Mouse (Mus musculus) CH12.LX (cell line): ENCODE results near the gene Gmppa. TPM values are rescaled to one million over a fixed set of nuclear protein-coding genes. Genes with fewer than 3 reads are reported as not detected.

Source experiments
- DNase-seq: peaks from one replicate; pipeline ENCODE4 v3.0.0-alpha.2; 2013; ENCODE audit errors: extremely low read depth
- H3K27ac ChIP-seq: 2 replicates; pipeline ENCODE4 v1.5.1; 2012; ENCODE audit warnings: low read depth, mild to moderate bottlenecking, control low read depth, moderate library complexity; ENCODE audit not compliant: insufficient read depth
- H3K27me3 ChIP-seq: replicated peaks from 2 replicates; pipeline ENCODE3; 2012; ENCODE audit warnings: inconsistent platforms
- H3K36me3 ChIP-seq, 2 experiments: replicated peaks in 1 of 2; 2 replicates each; pipeline versions ENCODE3 to v1.6.1; 2012; ENCODE audit warnings: inconsistent platforms in 1 of 2, low read length in 1 of 2, mild to moderate bottlenecking in 1 of 2, mixed read lengths in 1 of 2, moderate library complexity in 1 of 2; ENCODE audit not compliant: control insufficient read depth in 1 of 2, insufficient read depth in 1 of 2
- H3K4me1 ChIP-seq, 2 experiments: 2 replicates each; pipeline ENCODE4 v1.6.1; 2012; ENCODE audit warnings: inconsistent platforms in 1 of 2, moderate library complexity in 1 of 2; ENCODE audit not compliant: insufficient read depth in 2 of 2, control insufficient read depth in 1 of 2
- H3K4me2 ChIP-seq: 2 replicates; pipeline ENCODE4 v1.6.1; 2012; ENCODE audit warnings: low read depth, mild to moderate bottlenecking, control low read depth; ENCODE audit not compliant: poor library complexity, insufficient read depth, severe bottlenecking
- H3K4me3 ChIP-seq, 3 experiments: fragments of 150-350 bp in 1 of 3; sonication (generic) in 1 of 3; replicated peaks in 1 of 3; 2 replicates each; pipeline versions ENCODE3 to v1.5.1; 2011 to 2012; ENCODE audit warnings: low read depth in 2 of 3, low read length in 2 of 3, mild to moderate bottlenecking in 2 of 3, moderate library complexity in 2 of 3, control low read depth in 1 of 3, improper control_type of control experiment in 1 of 3, inconsistent platforms in 1 of 3, mixed read lengths in 1 of 3; ENCODE audit not compliant: poor library complexity in 1 of 3
- H3K79me2 ChIP-seq: replicated peaks from 2 replicates; pipeline ENCODE4 v1.6.1; 2012; ENCODE audit warnings: mild to moderate bottlenecking, moderate library complexity; ENCODE audit not compliant: control insufficient read depth, poor library complexity, insufficient read depth, severe bottlenecking; ENCODE audit errors: extremely low read depth
- H3K9ac ChIP-seq: 2 replicates; pipeline ENCODE4 v1.6.1; 2012; ENCODE audit warnings: low read depth, mild to moderate bottlenecking, control low read depth, moderate library complexity; ENCODE audit not compliant: insufficient read depth
- H3K9me3 ChIP-seq: replicated peaks from 2 replicates; pipeline ENCODE3; 2012; ENCODE audit warnings: low read length, inconsistent platforms, mixed read lengths
- BHLHE40 ChIP-seq: IDR thresholded peaks from 2 replicates; pipeline ENCODE4 v1.6.1; 2011; ENCODE audit warnings: mild to moderate bottlenecking, low read depth, low read length, improper control_type of control experiment
- CHD1 ChIP-seq: IDR thresholded peaks from 2 replicates; pipeline ENCODE4 v1.6.1; 2012; ENCODE audit warnings: low read depth, low read length, improper control_type of control experiment, inconsistent platforms
- E2F4 ChIP-seq: IDR thresholded peaks from 2 replicates; pipeline ENCODE4 v1.6.1; 2011; ENCODE audit warnings: low read depth, low read length, improper control_type of control experiment; ENCODE audit not compliant: insufficient replicate concordance
- ELF1 ChIP-seq: IDR thresholded peaks from 2 replicates; pipeline ENCODE4 v1.6.1; 2014; ENCODE audit warnings: low read depth, mild to moderate bottlenecking, inconsistent platforms, low read length, improper control_type of control experiment
- ETS1 ChIP-seq: conservative IDR thresholded peaks from 2 replicates; pipeline ENCODE4 v1.6.1; 2012; ENCODE audit warnings: low read depth, mild to moderate bottlenecking, inconsistent platforms, low read length, improper control_type of control experiment, moderate library complexity
- HCFC1 ChIP-seq: IDR thresholded peaks from 2 replicates; pipeline ENCODE4 v1.6.1; 2012; ENCODE audit warnings: low read depth, mild to moderate bottlenecking, inconsistent platforms, low read length, improper control_type of control experiment
- JUN ChIP-seq: IDR thresholded peaks from 2 replicates; pipeline ENCODE4 v1.6.1; 2011; ENCODE audit warnings: low read depth, mild to moderate bottlenecking, low read length, improper control_type of control experiment, moderate library complexity; ENCODE audit not compliant: insufficient read depth
- JUND ChIP-seq: conservative IDR thresholded peaks from 2 replicates; pipeline ENCODE4 v1.6.1; 2011; ENCODE audit warnings: low read depth, low read length, improper control_type of control experiment
- MAX ChIP-seq: IDR thresholded peaks from 2 replicates; pipeline ENCODE4 v1.6.1; 2011; ENCODE audit warnings: low read length, improper control_type of control experiment
- MXI1 ChIP-seq: IDR thresholded peaks from 2 replicates; pipeline ENCODE4 v1.6.1; 2011; ENCODE audit warnings: mild to moderate bottlenecking, low read depth, low read length, improper control_type of control experiment
- MYC ChIP-seq: IDR thresholded peaks from 2 replicates; pipeline ENCODE4 v1.6.1; 2011; ENCODE audit warnings: low read depth, mild to moderate bottlenecking, improper control_type of control experiment, low read length
- PAX5 ChIP-seq: IDR thresholded peaks from 2 replicates; pipeline ENCODE4 v1.6.1; 2012; ENCODE audit warnings: low read length, inconsistent platforms, mixed read lengths
- POLR2A ChIP-seq: IDR thresholded peaks from 2 replicates; pipeline ENCODE4 v1.6.1; 2011; ENCODE audit warnings: low read depth, mild to moderate bottlenecking, improper control_type of control experiment, low read length
- POLR2AphosphoS2 ChIP-seq: IDR thresholded peaks from 2 replicates; pipeline ENCODE4 v1.6.1; 2011; ENCODE audit warnings: low read depth, low read length, improper control_type of control experiment
- RAD21 ChIP-seq: IDR thresholded peaks from 2 replicates; pipeline ENCODE4 v1.6.1; 2011; ENCODE audit warnings: low read depth, mild to moderate bottlenecking, low read length, improper control_type of control experiment, moderate library complexity
- SIN3A ChIP-seq: IDR thresholded peaks from 2 replicates; pipeline ENCODE4 v1.6.1; 2012; ENCODE audit warnings: low read length, improper control_type of control experiment, inconsistent platforms
- SMC3 ChIP-seq: IDR thresholded peaks from 2 replicates; pipeline ENCODE4 v1.6.1; 2011; ENCODE audit warnings: low read depth, low read length, improper control_type of control experiment
- TBP ChIP-seq: conservative IDR thresholded peaks from 2 replicates; pipeline ENCODE4 v1.6.1; 2011; ENCODE audit warnings: low read depth, low read length, improper control_type of control experiment
- TCF12 ChIP-seq: IDR thresholded peaks from 2 replicates; pipeline ENCODE4 v1.6.1; 2014; ENCODE audit warnings: low read depth, mild to moderate bottlenecking, inconsistent platforms, low read length, improper control_type of control experiment
- UBTF ChIP-seq: IDR thresholded peaks from 2 replicates; pipeline ENCODE4 v1.6.1; 2012; ENCODE audit warnings: low read depth, mild to moderate bottlenecking, inconsistent platforms, low read length, improper control_type of control experiment, moderate library complexity
- USF2 ChIP-seq: conservative IDR thresholded peaks from 2 replicates; pipeline ENCODE4 v1.6.1; 2011; ENCODE audit warnings: low read depth, low read length, improper control_type of control experiment
- ZKSCAN1 ChIP-seq: IDR thresholded peaks from 2 replicates; pipeline ENCODE4 v1.6.1; 2012; ENCODE audit warnings: low read depth, inconsistent platforms, low read length, improper control_type of control experiment, borderline replicate concordance
- dilution Hi-C: fragments of 300-500 bp; cut with MboI; formaldehyde crosslinking; loops from 2 replicates; pipeline ENCODE4 v1.14.3; 2020; ENCODE audit warnings: low sequenced_read_pairs; ENCODE audit not compliant: extremely low pct_unique_long_range_greater_than_20kb, extremely low pct_ligation_motif_present
- in situ Hi-C: fragments of 300-500 bp; cut with MboI; formaldehyde crosslinking; loops from 3 replicates; pipeline ENCODE4 v1.14.3; 2019; ENCODE audit warnings: low sequenced_read_pairs, low pct_ligation_motif_present, low pct_unique_long_range_greater_than_20kb, mixed read lengths
- polyA plus RNA-seq: library from polyadenylated mRNA; unstranded; fragments of >175 nt; gene quantifications from 2 replicates; pipeline ENCODE4 v1.2.1, GENCODE M21; 2012; ENCODE audit warnings: low read depth; ENCODE audit not compliant: insufficient read length
- total RNA-seq, 2 experiments: library from RNA; depleted of rRNA; stranded (reverse); fragments of 300-350 nt in 1 of 2; fragments of >200 nt in 1 of 2; gene quantifications; 2 replicates each; pipeline ENCODE4 v1.2.3; 2012 to 2014

Gene Gmppa
- total and polyA plus RNA-seq, 3 experiments, result 102 to 153 (median 126) TPM

GRCm38 (mm10) chr1:75487405-75488161, 51.9 kb downstream of the Gmppa start:
- dilution Hi-C loops, result no loop called here
- Histone ChIP-seq H3K9ac (peak overlapping the region; percentile 7), H3K36me3 (peaks cover 0 to 1% of the 10 kb centered on the region in 2 experiments), H3K4me1 (peaks cover 14 to 17% of the 10 kb centered on the region in 2 experiments), H3K4me2 (peak overlapping the region; percentile 93), H3K27me3 (peaks cover 67% of the 10 kb centered on the region), H3K9me3 (no peaks in the 10 kb centered on the region), H3K27ac (no peak overlapping the region), H3K4me3 (peak overlapping the region; percentile 37 to 72 (median 53)), H3K79me2 (no peaks in the 10 kb centered on the region)
- DNase-seq, result peak; percentile 79
- no peak for TF ChIP-seq ZKSCAN1
- no peak for TF ChIP-seq PAX5
- no peak for TF ChIP-seq SMC3
- TF ChIP-seq POLR2AphosphoS2, result no peak
- no peak for TF ChIP-seq JUND
- TF ChIP-seq MAX, result peak; percentile 44; the same call in 1 of the 2 replicates
- peak; percentile 27; the same call in 1 of the 2 replicates for TF ChIP-seq BHLHE40
- TF ChIP-seq SIN3A, result 0 out of 2 replicates have a peak, but pooled peaks have one; percentile 28
- peak; percentile 40; the same call in 1 of the 2 replicates for TF ChIP-seq POLR2A
- no peak for TF ChIP-seq TBP
- TF ChIP-seq RAD21, result no peak
- TF ChIP-seq MYC, result no peak
- TF ChIP-seq UBTF, result no peak
- TF ChIP-seq USF2, result no peak
- TF ChIP-seq TCF12, result no peak
- no peak for TF ChIP-seq ELF1
- TF ChIP-seq JUN, result no peak
- no peak for TF ChIP-seq CHD1
- TF ChIP-seq E2F4, result no peak
- in situ Hi-C loops, result no loop called here

- TF ChIP-seq POLR2AphosphoS2, result no peak
- no peak for TF ChIP-seq HCFC1
- no peak for TF ChIP-seq USF2
- no peak for TF ChIP-seq TBP
- TF ChIP-seq ETS1, result no peak
- no peak for TF ChIP-seq MXI1
- TF ChIP-seq, all 38 proteins: peak for 0
- H3K36me3 ChIP-seq, result no peaks in the 10 kb centered on the region
- H3K79me2 ChIP-seq, result no peaks in the 10 kb centered on the region
- no peaks in the 10 kb centered on the region for H3K9me3 ChIP-seq
- H3K4me2 ChIP-seq, result no peak overlapping the region
- peaks cover 73% of the 10 kb centered on the region for H3K27me3 ChIP-seq
- no peak overlapping the region for H3K9ac ChIP-seq
- dilution Hi-C loops (no loop called here), in situ Hi-C loops (no loop called here)
- H3K4me3 ChIP-seq, result no peak overlapping the region
- peaks cover 17 to 20% of the 10 kb centered on the region in 2 experiments for H3K4me1 ChIP-seq
- DNase-seq, result no peak
- H3K27ac ChIP-seq, result no peak overlapping the region
Measured at GRCm38 (mm10) chr1:75490785-75491551, 55.2 kb downstream of the Gmppa start.
